Mouse (Mus musculus) cerebellum, postnatal 14 days (tissue): ENCODE measurements at regions not wholly inside any gene's neighbourhood (a gene's known extent, or its start where the extent isn't known, plus 50 kb on each side); places are given as distances from the start of the nearest gene placed in this dataset.
A peak's percentile ranks its signal among the peaks of the same experiment; 100 is the strongest.

Experiments
- DNase-seq, 2 experiments: peaks; one replicate each; pipeline ENCODE4 v3.0.0; 2021; ENCODE audit warnings: mixed read lengths in 2 of 2

GRCm38 (mm10) chr2:128309541-128310030 lies 183.7 kb downstream of the Bcl2l11 start:
- no peak for DNase-seq

DNA sequence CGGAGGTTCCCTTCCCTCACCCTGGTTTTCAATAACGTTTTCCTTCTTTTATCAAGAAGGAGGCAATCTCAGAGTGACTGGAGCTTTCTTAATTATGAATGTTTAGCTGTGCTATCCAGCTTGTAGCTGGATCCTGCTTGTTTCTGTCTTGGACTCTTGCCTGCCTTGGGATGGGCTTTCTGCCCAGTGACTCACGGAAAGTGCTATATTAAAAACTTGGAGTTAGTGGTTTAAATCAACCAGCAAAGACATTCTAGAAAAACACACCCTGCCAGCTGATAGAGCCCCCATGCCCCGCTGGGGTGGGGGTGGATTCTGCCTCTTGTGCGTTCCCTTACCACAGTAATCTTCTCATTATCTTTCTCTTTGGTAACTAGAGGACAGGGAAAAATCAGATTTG lies 184.2 kb downstream of the Bcl2l11 start:
- DNase-seq, result peak; percentile 74

- DNase-seq, result peak; percentile 88 to 90
These were observed 186.3 kb downstream of the Bcl2l11 start for GRCm38 (mm10) chr2:128312084-128312594.

GRCm38 (mm10) chr2:128312659-128313581 lies 187.1 kb downstream of the Bcl2l11 start:
- DNase-seq, result peak; percentile 59 to 68

DNA sequence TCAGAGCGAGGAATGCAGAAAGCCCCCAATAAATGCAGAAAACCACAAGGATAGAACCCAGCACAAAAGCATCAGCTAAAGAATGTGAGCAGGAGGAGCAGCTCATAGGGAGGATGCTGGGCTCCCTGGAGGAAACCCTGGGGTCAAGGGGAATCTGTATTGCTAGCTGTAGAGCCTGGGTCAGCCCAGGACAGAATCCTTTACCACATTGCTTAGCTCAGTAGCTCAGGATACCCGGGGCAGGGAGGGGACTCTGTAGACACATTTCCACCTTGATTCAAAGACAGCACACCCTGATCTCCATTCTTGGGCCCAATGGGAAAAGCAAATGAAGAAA lies 187.7 kb downstream of the Bcl2l11 start:
- no peak for DNase-seq

DNA sequence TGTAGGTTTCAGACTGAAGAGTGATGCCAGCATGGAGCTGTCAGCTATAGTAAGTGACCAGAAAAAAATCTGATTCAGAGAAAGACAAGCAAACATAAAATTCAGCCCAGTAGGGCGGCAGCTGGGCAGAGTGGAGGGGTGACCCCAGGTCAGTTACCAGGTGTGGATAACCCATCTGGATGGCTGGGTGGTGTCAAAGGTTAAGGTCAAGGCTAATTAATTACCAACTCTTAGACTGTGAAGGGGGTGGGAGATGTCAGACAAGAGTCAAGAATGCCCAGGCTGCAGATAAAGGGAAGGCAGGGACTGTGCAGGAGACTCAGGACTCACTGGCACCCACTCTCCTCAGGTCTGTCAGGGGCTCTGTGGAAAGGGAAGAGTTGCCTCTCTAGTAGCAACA lies 188.1 kb downstream of the Bcl2l11 start:
- DNase-seq, result no peak

DNA sequence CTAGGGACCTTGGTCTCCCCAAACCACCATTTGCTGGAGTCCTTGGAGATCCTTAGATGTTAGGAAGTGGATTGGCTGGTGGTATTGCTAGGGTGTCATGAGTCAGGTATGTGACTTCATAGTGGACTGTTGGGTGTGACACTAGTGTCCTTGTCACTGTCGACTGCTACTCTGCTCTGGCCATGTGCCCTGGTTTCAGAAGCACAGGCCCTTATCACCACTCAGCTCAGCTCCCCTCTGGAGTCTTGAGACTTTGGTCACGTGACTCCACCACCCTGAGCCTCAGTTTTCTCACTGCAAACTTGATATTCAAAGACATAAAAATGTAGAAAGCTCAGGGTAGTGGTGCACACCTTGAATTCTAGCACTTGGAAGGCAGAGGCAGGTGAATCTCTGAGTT lies 190.7 kb downstream of the Bcl2l11 start:
- DNase-seq, result no peak

GRCm38 (mm10) chr2:128318266-128318665 lies 192.4 kb downstream of the Bcl2l11 start:
- no peak for DNase-seq

- no peak for DNase-seq
These were observed 193.1 kb downstream of the Bcl2l11 start for GRCm38 (mm10) chr2:128318956-128319355.

DNA sequence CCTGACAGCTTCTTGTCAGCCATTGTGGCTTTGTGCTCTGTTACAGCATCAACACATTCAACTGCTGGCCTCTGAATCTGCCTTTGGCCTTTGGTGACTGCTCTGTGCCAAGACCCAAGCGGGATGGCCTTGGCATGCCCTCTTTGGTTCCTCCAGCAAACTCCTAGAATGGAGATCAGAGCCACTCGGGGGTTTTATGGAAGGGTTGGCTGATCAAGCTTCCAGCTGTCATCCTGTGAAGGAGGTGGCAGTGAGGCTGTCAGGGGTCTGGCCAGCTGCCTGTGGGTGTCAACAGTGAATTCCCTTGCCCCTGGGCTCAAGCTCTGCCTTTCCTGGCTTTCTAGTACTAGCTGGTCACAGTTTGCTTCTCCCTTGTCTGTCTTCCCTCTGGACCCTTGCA lies 195.6 kb downstream of the Bcl2l11 start:
- peak; percentile 60 to 63 for DNase-seq

DNA sequence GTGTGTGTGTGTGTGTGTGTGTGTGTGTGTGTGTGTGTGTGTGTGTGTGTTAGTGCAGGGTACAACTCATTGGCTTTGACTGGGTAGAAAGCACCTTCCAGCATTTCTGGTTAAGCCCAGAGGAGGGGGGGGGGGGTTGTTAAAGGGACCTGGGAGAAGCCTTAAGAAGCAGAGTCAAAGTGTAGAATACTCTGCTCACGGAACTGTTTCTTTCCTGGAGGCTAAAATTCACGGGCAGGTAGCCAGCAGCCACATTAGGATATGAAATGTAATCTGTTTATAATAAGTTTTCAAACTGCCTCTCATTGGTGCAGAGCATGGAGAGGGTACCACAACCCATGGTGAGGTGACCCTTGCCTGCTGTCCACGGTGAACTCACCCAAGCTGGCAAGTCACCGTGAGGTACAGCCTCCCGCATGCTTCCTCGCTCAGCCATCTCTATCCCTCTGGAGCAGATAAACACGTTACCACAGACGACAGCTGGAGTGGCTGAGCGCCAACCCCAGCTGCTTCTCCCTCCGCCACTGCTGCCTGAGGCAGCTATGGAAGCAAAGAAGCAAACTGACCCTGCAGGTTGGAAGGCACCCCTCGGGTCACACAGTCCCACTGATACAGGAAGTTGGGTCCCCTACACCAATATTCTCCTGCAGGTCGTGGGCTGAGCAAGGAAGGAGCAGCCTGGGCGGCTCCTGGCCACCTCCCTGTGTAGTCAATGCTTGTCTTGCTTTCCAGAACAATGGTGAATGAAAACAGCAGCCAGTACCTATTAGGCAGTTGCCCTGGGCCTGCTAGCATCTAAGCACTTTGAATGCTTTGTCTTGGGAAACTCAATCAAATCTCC lies 198.6 kb downstream of the Bcl2l11 start:
- DNase-seq, result peak in 1 of 2 experiments; percentile 30

DNA sequence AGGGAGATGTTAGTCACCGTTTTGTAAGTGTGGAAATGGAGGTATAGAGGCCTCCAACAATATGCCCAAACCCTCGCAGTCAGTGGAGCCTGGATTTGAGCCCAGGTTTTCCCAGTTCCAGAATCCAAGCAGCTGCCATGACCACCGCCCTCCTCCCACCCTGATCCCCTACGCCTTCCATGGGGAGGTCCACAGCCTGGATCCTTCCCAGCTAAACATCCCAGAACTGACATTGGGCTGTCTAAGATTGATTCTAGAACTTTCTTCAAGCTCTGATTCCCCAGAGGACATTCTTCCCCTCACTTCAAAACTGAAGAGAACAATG lies 199.2 kb downstream of the Bcl2l11 start:
- no peak for DNase-seq

DNA sequence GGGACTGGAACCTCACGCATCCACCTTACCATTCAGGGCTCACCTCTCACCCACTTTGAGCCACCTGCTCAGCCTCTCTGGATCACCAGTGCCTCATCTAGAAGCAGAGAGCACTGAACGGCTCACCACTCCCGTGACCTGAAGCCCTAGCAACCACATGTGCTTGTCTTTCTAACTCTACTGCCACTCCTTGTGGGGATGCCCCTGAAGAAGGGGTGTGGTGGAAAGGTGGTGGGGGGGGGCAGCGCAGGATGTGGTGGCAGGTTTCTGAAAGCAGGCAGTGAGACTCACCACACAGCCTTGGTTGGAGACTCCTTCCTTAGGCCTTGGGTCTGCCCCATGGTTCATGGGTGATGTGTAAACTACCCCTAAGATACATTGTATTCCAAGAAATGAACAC lies 199.6 kb downstream of the Bcl2l11 start:
- no peak for DNase-seq

DNA sequence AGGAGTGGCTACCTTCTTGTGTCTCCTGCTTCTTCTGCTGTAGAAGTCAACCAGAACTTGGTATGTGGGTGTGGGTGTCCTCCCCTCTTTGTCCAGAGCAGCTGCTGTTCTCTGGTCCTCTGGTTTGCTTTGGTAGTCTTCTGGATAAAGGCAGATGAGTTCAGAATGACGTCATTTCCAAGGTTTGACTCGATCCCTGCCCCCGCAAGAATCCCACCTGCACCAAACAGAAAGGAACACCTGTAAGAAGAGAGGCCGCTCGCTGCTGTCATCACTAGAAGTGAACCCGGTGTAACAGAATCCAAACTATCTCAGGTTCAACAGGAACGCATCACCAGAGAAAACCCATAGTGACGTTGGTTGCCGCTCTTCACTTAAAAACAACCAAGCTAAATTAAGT lies 205.0 kb downstream of the Bcl2l11 start:
- DNase-seq, result no peak

- DNase-seq, result no peak
These were observed 205.4 kb downstream of the Bcl2l11 start for GRCm38 (mm10) chr2:128331275-128331674.

- no peak for DNase-seq
These were observed 205.8 kb downstream of the Bcl2l11 start for GRCm38 (mm10) chr2:128331681-128332080.

DNA sequence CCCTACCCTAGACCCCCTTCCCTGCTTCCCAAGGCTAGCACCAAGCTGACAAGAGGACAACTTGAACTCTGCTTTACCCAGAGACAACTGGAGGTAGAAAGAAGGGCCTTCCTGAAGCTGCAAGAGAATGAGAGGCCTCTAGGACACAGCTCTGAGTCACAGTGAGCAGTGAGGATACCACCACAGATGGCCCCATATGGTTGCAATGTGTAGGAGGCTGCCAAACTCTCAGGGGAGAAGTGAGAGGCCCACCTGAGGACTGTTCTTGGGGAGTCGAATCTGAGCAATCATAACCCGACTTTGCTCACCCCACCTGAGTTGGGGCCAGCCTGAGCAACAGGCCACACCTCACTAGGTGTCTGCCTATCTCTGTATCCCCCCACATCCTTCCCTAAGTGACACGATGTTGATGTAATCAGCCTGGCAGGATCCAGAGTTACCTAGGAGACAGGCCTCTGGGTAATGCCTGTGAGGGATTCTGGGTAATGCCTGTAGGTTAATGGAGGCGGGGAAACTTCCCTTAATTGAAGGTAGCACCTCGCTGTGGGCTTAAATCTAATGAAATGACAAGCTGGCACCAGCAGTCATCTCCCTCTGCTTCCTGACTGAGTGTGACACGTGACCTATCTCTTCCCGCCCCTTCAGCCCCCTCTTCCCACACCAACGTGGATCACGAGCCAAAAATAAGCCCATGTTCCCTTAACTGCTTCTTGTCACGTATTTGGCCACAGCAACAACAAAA lies 207.7 kb downstream of the Bcl2l11 start:
- DNase-seq, result no peak

DNA sequence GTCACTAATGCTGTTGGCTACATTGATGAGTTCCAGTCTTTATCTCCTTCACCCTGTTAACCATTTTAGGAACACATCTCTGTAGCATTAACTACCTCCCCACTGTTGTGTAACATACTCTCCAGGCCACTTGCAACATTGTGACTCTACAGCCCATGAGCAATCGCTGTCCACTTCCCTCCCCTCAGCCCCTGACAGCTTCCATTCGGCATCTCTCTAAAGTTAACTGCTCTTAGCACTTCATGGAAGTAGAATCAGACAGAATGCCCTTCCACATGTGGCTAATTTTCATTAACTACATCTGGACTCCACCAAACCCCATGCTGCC lies 208.3 kb downstream of the Bcl2l11 start:
- no peak for DNase-seq

- no peak for DNase-seq
These were observed 209.1 kb downstream of the Bcl2l11 start for GRCm38 (mm10) chr2:128334757-128335500.

GRCm38 (mm10) chr2:128337192-128337591 lies 211.4 kb downstream of the Bcl2l11 start:
- no peak for DNase-seq

DNA sequence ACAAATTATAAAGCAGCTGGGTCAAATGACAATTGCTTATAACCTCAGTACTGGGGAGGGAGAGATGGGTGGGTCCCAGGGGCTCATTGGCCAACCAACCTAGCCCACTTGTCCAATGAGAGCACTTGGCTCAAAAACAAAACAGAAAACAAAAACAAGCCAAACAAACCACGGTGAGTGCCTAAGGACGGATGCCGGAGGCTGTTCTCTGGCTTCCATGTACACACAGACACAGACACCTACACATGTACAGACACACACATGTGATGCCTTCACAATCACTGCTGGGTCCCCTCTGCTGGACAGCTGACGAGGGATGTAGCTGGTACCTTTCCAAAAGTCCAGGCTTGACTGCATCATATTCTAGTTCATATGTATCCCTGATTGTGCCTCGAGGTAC lies 212.0 kb downstream of the Bcl2l11 start:
- no peak for DNase-seq

- DNase-seq, result peak in 1 of 2 experiments; percentile 29
These were observed 212.6 kb downstream of the Bcl2l11 start for GRCm38 (mm10) chr2:128338474-128338873.
